Mouse (Mus musculus): Measurements from ENCODE around the gene Krtap21-1. TPM values are rescaled to one million over a fixed set of nuclear protein-coding genes. Genes with fewer than 3 reads are reported as not detected.

Gene Krtap21-1
- total RNA-seq (2021): not detected
- long read RNA-seq, experiment 1: 0 reads
- long read RNA-seq, experiment 2: 0 reads

DNA sequence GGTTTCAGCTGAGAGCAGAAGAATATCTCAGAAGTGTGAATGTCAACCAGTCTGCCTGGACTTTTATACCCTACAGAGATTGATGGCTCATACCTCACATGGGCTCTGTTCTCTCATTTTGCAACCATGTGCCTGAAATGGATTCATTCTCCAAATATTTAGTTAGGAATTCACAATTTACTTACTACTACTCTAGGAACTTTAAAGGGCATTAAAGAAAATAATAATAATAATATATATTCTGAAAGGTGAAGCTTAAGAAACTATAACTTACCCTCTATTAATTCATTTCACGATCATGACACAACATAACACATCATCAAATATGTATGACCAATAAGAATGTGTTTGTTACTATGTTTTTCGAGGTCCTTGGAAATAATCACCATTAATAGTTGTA, at the start of gene Krtap21-1:
Krtap21-1 (minus strand) TSS at position 101 of the 400 bp plus-strand sequence.
- DNase-seq: no peak

DNA sequence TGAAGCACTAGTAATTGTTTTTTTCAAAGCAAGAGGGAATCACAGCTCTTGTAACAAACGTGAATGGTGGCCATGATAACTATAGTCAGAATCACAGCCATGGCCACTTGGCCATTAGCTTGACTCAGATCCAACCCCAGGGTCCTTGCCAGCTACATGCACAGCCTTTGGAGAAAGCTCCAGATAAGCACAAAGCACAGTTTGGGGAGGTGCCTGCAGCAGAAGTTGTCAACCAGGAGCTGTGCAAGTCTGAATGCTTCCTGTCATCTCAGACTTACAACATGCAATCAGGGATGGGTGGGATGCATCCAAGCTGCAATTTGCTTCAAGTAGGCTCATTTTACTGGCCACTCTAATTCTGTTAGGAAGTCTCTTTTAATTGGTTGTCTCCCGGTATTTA, 25.9 kb upstream of the Krtap21-1 start:
- no peak for DNase-seq

DNA sequence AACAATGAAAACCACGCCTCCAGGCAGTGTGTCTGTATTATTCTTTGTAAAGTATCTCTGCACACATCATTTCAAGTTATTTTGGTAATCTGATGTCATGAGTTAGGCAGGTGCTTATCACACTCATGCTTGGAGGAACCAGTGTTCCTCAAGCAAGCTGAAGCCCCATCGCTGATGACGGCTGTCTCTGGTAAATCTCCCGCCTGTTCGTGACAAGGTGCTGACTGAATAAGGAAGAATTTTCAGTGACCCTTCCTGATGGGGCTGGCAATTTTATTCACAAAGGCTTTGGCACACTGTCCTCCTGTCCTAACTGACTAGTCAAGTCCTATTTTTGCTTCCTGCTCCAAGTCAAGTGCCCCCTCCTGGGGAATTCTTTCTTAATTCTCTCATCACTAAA, 21.6 kb upstream of the Krtap21-1 start:
- DNase-seq: no peak

DNA sequence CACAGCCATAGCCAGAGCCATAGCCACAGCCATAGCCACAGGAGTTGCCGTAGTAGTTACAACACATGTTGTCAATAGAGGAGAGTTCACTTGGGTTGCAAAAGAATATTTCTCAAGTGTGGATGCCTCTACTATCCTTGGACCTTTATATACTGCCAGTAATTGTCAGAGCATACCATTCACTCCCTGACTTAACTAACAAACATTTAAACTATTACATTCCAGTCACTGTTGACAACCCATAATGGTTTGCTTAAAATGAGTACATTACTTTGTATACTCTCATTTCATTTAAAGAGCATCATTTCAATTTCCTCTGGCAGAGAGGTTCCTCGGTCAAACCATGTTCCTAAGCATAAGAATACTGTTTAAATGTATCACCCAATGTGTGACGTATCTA, 16.3 kb upstream of the Krtap21-1 start, which contains the start of gene Krtap6-2:
Krtap6-2 (minus strand) TSS at position 101 of the 400 bp plus-strand sequence.
- DNase-seq: no peak

DNA sequence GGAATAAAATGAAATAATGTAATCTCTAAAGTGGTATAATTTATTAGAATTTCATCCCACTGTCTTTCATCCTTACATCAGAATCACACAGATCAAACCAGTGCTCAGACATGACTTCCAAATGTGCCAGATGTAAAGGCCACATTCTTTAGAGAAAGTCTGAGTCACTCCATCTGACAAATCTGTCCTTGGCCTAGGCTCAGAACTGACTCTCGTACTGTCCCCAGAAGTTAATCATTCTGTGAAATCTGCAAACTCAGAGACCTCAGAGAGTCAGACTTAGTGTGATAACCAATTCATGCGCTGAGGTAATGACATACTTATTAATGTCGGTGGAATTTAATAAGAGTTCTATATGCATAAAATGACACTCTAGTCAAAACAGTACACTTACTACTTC, 12.6 kb upstream of the Krtap21-1 start:
- no peak for DNase-seq

DNA sequence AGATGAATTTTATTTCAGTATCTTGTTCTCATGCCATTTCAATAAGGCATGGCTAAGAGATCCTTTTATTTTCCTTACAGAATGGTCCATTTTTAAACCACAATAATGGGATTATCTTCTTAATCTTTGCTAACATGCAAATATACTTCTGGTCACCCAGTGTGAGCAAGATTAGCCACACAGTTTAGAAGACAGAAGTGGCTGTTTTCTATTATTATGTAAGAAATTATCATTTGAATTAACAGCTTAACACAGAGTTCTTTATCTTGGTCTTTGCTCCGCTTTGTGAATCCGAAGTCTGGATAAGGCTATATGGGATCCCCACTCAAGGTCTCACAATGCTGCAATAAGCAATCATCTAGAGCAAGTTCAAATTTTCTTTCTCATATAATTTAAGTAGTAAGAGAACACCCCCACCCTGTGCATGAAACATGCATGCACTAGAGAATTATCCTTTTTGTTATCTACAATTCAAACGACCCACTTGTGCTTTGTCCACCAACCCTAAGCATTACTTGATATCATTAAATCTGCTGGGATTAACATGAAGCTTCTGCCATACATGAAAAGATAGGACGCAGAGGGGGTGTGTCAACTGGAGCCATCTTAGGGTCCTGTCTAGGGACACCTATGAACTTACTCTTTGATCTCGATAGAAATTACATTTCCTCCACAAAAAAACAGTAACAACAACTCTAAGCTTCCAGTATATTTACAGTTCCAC, 6.8 kb upstream of the Krtap21-1 start:
- DNase-seq: no peak

DNA sequence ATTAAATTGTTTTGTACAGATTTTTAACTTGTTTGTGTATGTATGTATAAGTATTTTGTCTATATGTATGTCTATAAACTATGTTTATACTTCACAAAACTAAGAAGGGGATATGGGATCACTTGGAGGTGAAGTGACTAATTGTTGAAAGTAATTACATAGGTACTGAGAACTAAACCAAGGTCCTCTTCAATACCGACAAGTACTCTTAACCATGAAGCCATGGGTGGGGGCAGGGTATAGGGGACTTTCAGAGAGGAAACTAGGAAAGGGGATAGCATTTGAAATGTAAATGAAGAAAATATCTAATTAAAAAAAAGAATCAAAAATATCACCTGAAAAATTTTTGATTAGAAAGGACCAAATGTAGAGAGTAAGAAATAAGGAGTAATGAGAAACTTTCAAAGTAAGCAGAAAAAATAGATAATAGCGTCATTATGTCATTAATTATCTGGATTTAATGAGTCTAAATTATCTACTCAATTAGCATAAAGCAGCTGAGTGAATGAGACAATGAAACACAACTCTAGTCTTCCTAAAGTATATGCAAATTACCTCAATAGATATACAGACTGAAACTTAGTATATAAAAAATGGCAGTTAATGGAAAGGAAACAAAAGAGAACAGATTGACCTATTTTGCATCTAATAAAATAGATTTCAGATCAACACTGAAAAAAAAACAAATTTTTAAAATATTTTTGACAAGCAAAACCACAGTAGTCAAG, 30.8 kb downstream of the Krtap21-1 start:
- no peak for DNase-seq

Other genes starting within 250 kb of the Krtap21-1 start
- not detected for gene Gm9789, start 245.9 kb downstream of the Krtap21-1 start, total RNA-seq (2021)
- not detected for gene Gm7735, start 234.4 kb downstream of the Krtap21-1 start, total RNA-seq (2021)
- not detected for gene 1110057P08Rik, start 229.1 kb downstream of the Krtap21-1 start, total RNA-seq (2021)
- gene Krtap20-2, start 198.0 kb downstream of the Krtap21-1 start, total RNA-seq (2021): not detected
- gene Krtap6-2, start 16.2 kb upstream of the Krtap21-1 start, total RNA-seq (2021): not detected
- not detected for gene Krtap8-1, start 84.1 kb upstream of the Krtap21-1 start, total RNA-seq (2021)
- gene Krtap7-1, start 104.5 kb upstream of the Krtap21-1 start, total RNA-seq (2021): not detected
- gene Krtap11-1, start 167.3 kb upstream of the Krtap21-1 start, total RNA-seq (2021): not detected